Mouse (Mus musculus) spleen, postnatal 4 days (tissue): Measurements from ENCODE around the gene Gm17509.

ENCODE experiments used
- DNase-seq, 2 experiments: peaks; one replicate each; pipeline ENCODE4 v3.0.0; 2022; ENCODE audit warnings: low spot score in 2 of 2

Gene Gm17509

GRCm38 (mm10) chr13:117220501-117221321 is at the start of gene Gm17509:
Gene Gm17509, minus strand, starts transcription at chr13:117221075.
- DNase-seq = peak; percentile 55 to 78

GRCm38 (mm10) chr13:117267963-117268362 is 47.1 kb upstream of the Gm17509 start:
- no peak for DNase-seq

GRCm38 (mm10) chr13:117266156-117266555 is 45.3 kb upstream of the Gm17509 start:
- DNase-seq = no peak

GRCm38 (mm10) chr13:117260704-117261103 is 39.8 kb upstream of the Gm17509 start:
- DNase-seq = no peak

- no peak for DNase-seq
Measured at GRCm38 (mm10) chr13:117242621-117243020, 21.7 kb upstream of the Gm17509 start.

- DNase-seq = no peak
Measured at GRCm38 (mm10) chr13:117242063-117242462, 21.2 kb upstream of the Gm17509 start.

GRCm38 (mm10) chr13:117237111-117237510 is 16.2 kb upstream of the Gm17509 start:
- DNase-seq = peak in 1 of 2 experiments; percentile 36

- peak; percentile 38 to 68 for DNase-seq
Measured at GRCm38 (mm10) chr13:117235530-117236212, 14.8 kb upstream of the Gm17509 start.

GRCm38 (mm10) chr13:117234486-117234885 is 13.6 kb upstream of the Gm17509 start:
- DNase-seq = no peak

- DNase-seq = no peak
Measured at GRCm38 (mm10) chr13:117233808-117234207, 12.9 kb upstream of the Gm17509 start.

GRCm38 (mm10) chr13:117230371-117231110 is 9.7 kb upstream of the Gm17509 start:
- DNase-seq = no peak

GRCm38 (mm10) chr13:117225561-117225960 is 4.7 kb upstream of the Gm17509 start:
- DNase-seq = no peak

GRCm38 (mm10) chr13:117224901-117225300 is 4.0 kb upstream of the Gm17509 start:
- no peak for DNase-seq

GRCm38 (mm10) chr13:117223125-117223524 is 2.2 kb upstream of the Gm17509 start:
- DNase-seq = no peak

GRCm38 (mm10) chr13:117219871-117220500 is 889 bp downstream of the Gm17509 start:
- DNase-seq = no peak

GRCm38 (mm10) chr13:117218092-117218491 is 2.8 kb downstream of the Gm17509 start:
- DNase-seq = no peak

- no peak for DNase-seq
Measured at GRCm38 (mm10) chr13:117217621-117218020, 3.3 kb downstream of the Gm17509 start.

- DNase-seq = no peak
Measured at GRCm38 (mm10) chr13:117216752-117217363, 4.0 kb downstream of the Gm17509 start.

- no peak for DNase-seq
Measured at GRCm38 (mm10) chr13:117216126-117216525, 4.7 kb downstream of the Gm17509 start.

- no peak for DNase-seq
Measured at GRCm38 (mm10) chr13:117215481-117215880, 5.4 kb downstream of the Gm17509 start.

GRCm38 (mm10) chr13:117211386-117211875 is 9.4 kb downstream of the Gm17509 start:
- no peak for DNase-seq
